Mouse (Mus musculus) cortical plate, adult 2 months (tissue): ENCODE measurements around the gene Wdr46.

Experiments used
- CTCF ChIP-seq: fragments of 200-500 bp; IDR thresholded peaks from 2 replicates; pipeline ENCODE4 v1.5.1; 2011; ENCODE audit warnings: mild to moderate bottlenecking, control low read depth, low read length; ENCODE audit not compliant: insufficient read depth; ENCODE audit errors: extremely low read depth
- POLR2A ChIP-seq: fragments of 200-500 bp; IDR thresholded peaks from 2 replicates; pipeline ENCODE4 v1.6.1; 2011; ENCODE audit warnings: mild to moderate bottlenecking, low read length, control low read depth; ENCODE audit not compliant: insufficient read depth; ENCODE audit errors: extremely low read depth

GRCm38 (mm10) chr17:33901653-33902052, 38.8 kb upstream of the Wdr46 start:
- no peak for TF ChIP-seq CTCF
- no peak for TF ChIP-seq POLR2A
